Mouse (Mus musculus) bone marrow macrophage, adult 2 months (primary cell): ENCODE measurements around the gene Cdh18.

Experiments
- CTCF ChIP-seq: IDR thresholded peaks from 2 replicates; pipeline ENCODE4 v1.5.1; 2012; ENCODE audit warnings: low read depth, mild to moderate bottlenecking, low read length, moderate library complexity
- POLR2A ChIP-seq: IDR thresholded peaks from 2 replicates; pipeline ENCODE4 v1.6.1; 2012; ENCODE audit warnings: mild to moderate bottlenecking, low read depth, low read length, borderline replicate concordance

GRCm38 (mm10) chr15:23509694-23510093 lies 960.9 kb downstream of the Cdh18 start:
- TF ChIP-seq CTCF (no peak), POLR2A (no peak)
